Mouse (Mus musculus) ES-E14 (cell line): ENCODE data around the gene Vipas39.

Experiments used
- ZC3H11A ChIP-seq: IDR thresholded peaks from 2 replicates; pipeline ENCODE4 v1.6.1; 2012; ENCODE audit warnings: low read depth, mild to moderate bottlenecking, inconsistent platforms, low read length, borderline replicate concordance
- ZNF384 ChIP-seq: IDR thresholded peaks from 2 replicates; pipeline ENCODE4 v1.6.1; 2012; ENCODE audit warnings: low read depth, low read length, inconsistent platforms

DNA sequence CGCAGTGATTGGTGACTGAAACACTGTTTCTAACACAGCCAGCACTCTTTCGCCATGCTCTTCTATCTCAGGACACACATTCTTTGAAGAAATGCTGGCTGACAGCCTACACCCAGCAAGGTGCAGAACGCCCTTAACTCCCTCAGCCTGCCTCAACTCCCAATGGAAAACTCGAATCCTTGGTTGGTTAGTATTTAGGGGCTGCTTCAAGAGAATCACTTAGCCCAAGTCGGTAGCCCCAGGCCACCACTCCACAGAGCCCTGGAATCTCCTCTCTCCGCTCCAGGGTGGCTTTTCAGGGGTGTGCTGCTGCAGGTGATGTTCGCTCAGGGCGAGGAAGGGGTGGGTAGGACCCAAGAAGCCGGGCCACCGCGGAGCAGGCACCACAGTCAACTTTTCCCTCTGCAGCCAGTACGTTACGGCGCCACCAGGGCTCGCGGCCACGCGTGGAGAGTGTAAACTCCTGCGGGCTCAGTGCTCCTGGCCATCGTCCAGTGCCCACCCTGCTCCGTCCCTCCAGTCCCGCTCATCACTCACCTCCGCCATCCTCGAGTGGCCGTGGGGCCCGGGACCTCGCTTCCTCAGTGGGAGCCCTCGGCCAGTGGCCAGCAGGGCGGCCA is 33.1 kb upstream of the Vipas39 start:
- TF ChIP-seq ZC3H11A (no peak), ZNF384 (no peak)
